ENCODE assay signal across 27 mouse cellular contexts in genomic region chr6:18335393-18335792, GRCm38 (mm10).
"Had no signal": no experiment of that assay in that cellular context is flagged by ENCODE, and none has a peak within 500 bp of the region (broad histone marks: within the 10 kb centered on the region; RNA-seq: fewer than 3 reads in every experiment).

No protein-coding gene starts in this region.

- H3K9ac ChIP-seq: heart, embryonic 13.5 days; heart, embryonic 15.5 days; hindbrain, embryonic 12.5 days; hindbrain, embryonic 14.5 days; intestine, embryonic 15.5 days; limb, embryonic 12.5 days; liver, embryonic 13.5 days; liver, embryonic 15.5 days; liver, postnatal 0 days had no signal

- ATAC-seq: hindbrain, embryonic 16.5 days; inflammation-experienced regulatory T-cells, adult 6 months; intestine, embryonic 15.5 days; intestine, postnatal 0 days; liver, postnatal 0 days had no signal

- DNase-seq: gastrocnemius, postnatal 14 days; gastrocnemius, postnatal 36 days; heart, adult 11 months; heart, adult 2 months; heart, postnatal 4 days; kidney, adult 2 months; kidney, adult 9 months; kidney, postnatal 14 days; liver; liver, embryonic 13.5 days; liver, postnatal 0 days had no signal

- H3K9me3 ChIP-seq: heart, embryonic 13.5 days; heart, embryonic 15.5 days; hindbrain, embryonic 10.5 days; hindbrain, embryonic 12.5 days; intestine, embryonic 15.5 days; limb, embryonic 10.5 days; limb, embryonic 12.5 days; liver, embryonic 13.5 days; liver, embryonic 15.5 days had no signal

- H3K27me3 ChIP-seq: heart, embryonic 13.5 days; heart, embryonic 15.5 days; hindbrain, embryonic 12.5 days; intestine, embryonic 15.5 days; limb, embryonic 12.5 days; liver, embryonic 13.5 days; liver, embryonic 15.5 days had no signal

- H3K36me3 ChIP-seq: heart, embryonic 13.5 days; heart, embryonic 15.5 days; hindbrain, embryonic 10.5 days; hindbrain, embryonic 12.5 days; intestine, embryonic 15.5 days; limb, embryonic 10.5 days; limb, embryonic 12.5 days; liver, embryonic 13.5 days; liver, embryonic 15.5 days had no signal

- H3K4me1 ChIP-seq: heart, embryonic 13.5 days; heart, embryonic 15.5 days; hindbrain, embryonic 10.5 days; hindbrain, embryonic 12.5 days; intestine, embryonic 15.5 days; limb, embryonic 10.5 days; limb, embryonic 12.5 days; liver, embryonic 13.5 days; liver, embryonic 15.5 days had no signal

- H3K27ac ChIP-seq: heart, adult 2 months; heart, embryonic 13.5 days; heart, embryonic 15.5 days; hindbrain, embryonic 10.5 days; hindbrain, embryonic 12.5 days; hindbrain, embryonic 14.5 days; intestine, embryonic 15.5 days; layer of hippocampus, adult 2 months; left cerebral cortex, adult 2 months; limb, embryonic 10.5 days; limb, embryonic 12.5 days; liver, embryonic 13.5 days; liver, embryonic 15.5 days had no signal

- H3K4me3 ChIP-seq: heart, adult 2 months; heart, embryonic 13.5 days; heart, embryonic 15.5 days; hindbrain, embryonic 10.5 days; hindbrain, embryonic 12.5 days; intestine, embryonic 15.5 days; layer of hippocampus, adult 2 months; left cerebral cortex, adult 2 months; limb, embryonic 10.5 days; limb, embryonic 12.5 days; liver, embryonic 13.5 days; liver, embryonic 15.5 days had no signal

- H3K4me2 ChIP-seq: heart, embryonic 11.5 days; heart, embryonic 13.5 days; heart, embryonic 15.5 days; hindbrain, embryonic 12.5 days; hindbrain, embryonic 14.5 days; intestine, embryonic 15.5 days; limb, embryonic 12.5 days; liver, embryonic 11.5 days; liver, embryonic 13.5 days; liver, embryonic 15.5 days had no signal
